Mouse (Mus musculus): ENCODE data around the gene Eps8l2. TPM values are rescaled to one million over a fixed set of nuclear protein-coding genes. Genes with fewer than 3 reads are reported as not detected.

Gene Eps8l2
- polyA plus RNA-seq, 1 experiment from 2014 or later: 2.2 TPM

GRCm38 (mm10) chr7:141387807-141388486, 49.3 kb downstream of the Eps8l2 start:
- WGBS: 58% methylated on average over 2 of the region's 2 CpGs

DNA sequence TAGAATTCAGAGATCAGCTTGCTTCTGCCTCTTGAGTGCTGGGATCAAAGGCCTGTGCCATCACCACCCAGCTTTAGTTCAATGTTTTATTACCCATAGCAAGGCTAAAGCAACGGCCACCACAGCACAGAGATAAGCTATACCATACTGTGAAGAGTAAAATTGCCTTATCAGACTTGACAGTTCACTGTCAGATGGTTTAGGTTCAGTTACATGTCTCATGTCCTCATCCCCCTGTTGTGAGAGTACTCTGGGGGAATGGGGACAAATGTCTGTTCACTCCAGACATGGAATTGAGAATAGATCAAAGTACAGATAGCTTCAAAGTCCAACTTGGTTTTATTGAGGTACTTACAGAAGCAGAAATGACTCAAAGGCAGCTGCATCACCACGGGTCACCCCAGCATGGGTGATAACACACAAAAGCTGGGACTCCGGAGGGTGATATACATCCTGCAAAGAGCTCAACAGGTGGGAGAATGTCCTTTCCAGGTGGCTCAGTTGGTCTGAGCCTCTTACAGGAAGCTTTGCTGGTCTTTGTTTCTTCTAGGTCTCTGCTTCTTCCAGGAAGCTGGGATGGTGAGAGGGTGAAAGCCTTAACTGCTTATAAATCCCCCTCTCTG, 49.9 kb downstream of the Eps8l2 start:
- Histone ChIP-seq H3K9ac (ENCODE audit: low read length) (no peak overlapping the region), H3K9me3 (ENCODE audit: control insufficient read depth, low read length) (no peaks in the 10 kb centered on the region), H3K36me3 (ENCODE audit: control insufficient read depth, insufficient read depth, low read length) (no peaks in the 10 kb centered on the region), H3K4me2 (ENCODE audit: low read depth) (no peak overlapping the region), H3K4me1 (ENCODE audit: control insufficient read depth, insufficient read depth, low read length) (peaks cover 12% of the 10 kb centered on the region), H3K27me3 (ENCODE audit: control insufficient read depth, insufficient read depth, low read length) (no peaks in the 10 kb centered on the region), H3K4me3 (ENCODE audit: low read depth, low read length) (no peak overlapping the region), H3K27ac (ENCODE audit: low read depth, low read length) (no peak overlapping the region)
- ATAC-seq (ENCODE audit: insufficient read depth, low FRiP score, low TSS enrichment) (no peak), DNase-seq (ENCODE audit: low spot score) (no peak)
- WGBS: 43% methylated on average over 3 of the region's 3 CpGs

More at GRCm38 (mm10) chr7:141387807-141388486, 49.3 kb downstream of the Eps8l2 start:
- H3K4me2 ChIP-seq (ENCODE audit: low read depth): no peak overlapping the region
- ATAC-seq (ENCODE audit: insufficient read depth, low FRiP score, low TSS enrichment) (no peak), DNase-seq (ENCODE audit: low spot score) (no peak)
- H3K36me3 ChIP-seq (ENCODE audit: control insufficient read depth, insufficient read depth, low read length): no peaks in the 10 kb centered on the region
- peaks cover 9% of the 10 kb centered on the region for H3K4me1 ChIP-seq (ENCODE audit: control insufficient read depth, insufficient read depth, low read length)
- H3K9me3 ChIP-seq (ENCODE audit: control insufficient read depth, low read length): no peaks in the 10 kb centered on the region
- H3K4me3 ChIP-seq (ENCODE audit: low read depth, low read length): no peak overlapping the region
- no peaks in the 10 kb centered on the region for H3K27me3 ChIP-seq (ENCODE audit: control insufficient read depth, insufficient read depth, low read length)
- no peak overlapping the region for H3K9ac ChIP-seq (ENCODE audit: low read length)
- no peak overlapping the region for H3K27ac ChIP-seq (ENCODE audit: low read depth, low read length)

DNA sequence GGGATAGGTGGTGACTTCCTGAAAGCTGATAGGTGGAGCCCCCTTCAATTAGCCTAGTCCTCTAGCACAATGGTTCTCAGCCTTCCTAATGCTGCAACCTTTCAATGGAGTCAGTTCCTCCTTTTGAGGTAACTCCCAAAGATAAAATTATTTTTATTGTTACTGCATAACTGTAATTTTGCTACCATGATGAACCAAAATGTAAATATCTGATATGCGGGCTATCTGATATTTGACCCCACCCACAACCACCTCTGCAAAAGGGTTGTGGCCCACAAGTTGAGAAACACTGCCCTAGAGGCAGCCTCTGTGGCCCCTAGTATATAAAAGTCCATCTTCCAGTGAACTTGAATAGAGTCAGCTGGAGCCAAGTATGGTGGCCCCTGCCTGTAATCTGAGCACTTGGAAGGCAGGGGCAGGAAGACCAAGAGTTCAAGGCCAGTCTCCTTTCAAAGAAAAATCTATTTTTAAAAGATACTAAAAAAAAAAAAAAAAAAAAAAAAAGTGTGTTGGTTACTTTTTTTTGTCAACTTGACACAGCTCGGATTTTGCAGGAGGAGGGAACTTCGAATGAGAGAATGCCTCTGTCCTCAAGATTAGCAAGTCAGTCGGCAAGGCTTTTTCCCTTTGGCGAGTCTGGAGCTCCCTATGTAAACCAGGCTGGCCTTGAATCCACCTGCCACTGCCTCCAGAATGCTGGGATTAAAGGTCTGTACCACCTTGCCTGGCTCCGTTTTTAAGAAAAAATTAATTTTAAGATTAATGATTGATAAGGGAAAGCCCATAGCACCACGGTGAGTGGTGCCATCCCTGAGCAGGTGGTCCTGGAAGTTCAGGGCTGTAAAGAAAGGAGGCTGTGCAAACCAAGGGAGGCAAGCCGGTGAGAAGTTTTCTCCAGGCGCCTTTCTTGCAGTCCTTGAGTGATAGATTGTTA, 51.9 kb downstream of the Eps8l2 start:
- Histone ChIP-seq H3K9ac (ENCODE audit: low read length) (no peak overlapping the region), H3K4me1 (ENCODE audit: control insufficient read depth, insufficient read depth, low read length) (peaks cover 12% of the 10 kb centered on the region), H3K27ac (ENCODE audit: low read depth, low read length) (no peak overlapping the region), H3K9me3 (ENCODE audit: control insufficient read depth, low read length) (no peaks in the 10 kb centered on the region), H3K4me3 (ENCODE audit: low read depth, low read length) (no peak overlapping the region), H3K27me3 (ENCODE audit: control insufficient read depth, insufficient read depth, low read length) (no peaks in the 10 kb centered on the region), H3K36me3 (ENCODE audit: control insufficient read depth, insufficient read depth, low read length) (no peaks in the 10 kb centered on the region), H3K4me2 (ENCODE audit: low read depth) (no peak overlapping the region)
- ATAC-seq (ENCODE audit: insufficient read depth, low FRiP score, low TSS enrichment) (no peak), DNase-seq (ENCODE audit: low spot score) (no peak)
- WGBS: 60% methylated on average over 9 of the region's 9 CpGs

- peak within 1 kb of the TSS; percentile 89 for H3K4me2 ChIP-seq (ENCODE audit: low read depth)
- peak within 1 kb of the TSS; percentile 75 for H3K9ac ChIP-seq (ENCODE audit: low read length)
- H3K4me1 ChIP-seq (ENCODE audit: control insufficient read depth, insufficient read depth, low read length): peaks cover 12% of the 10 kb centered on the region
- 2% methylated on average over 57 of the region's 57 CpGs for WGBS
- no peaks in the 10 kb centered on the region for H3K9me3 ChIP-seq (ENCODE audit: control insufficient read depth, low read length)
- no peaks in the 10 kb centered on the region for H3K36me3 ChIP-seq (ENCODE audit: control insufficient read depth, insufficient read depth, low read length)
- peak within 1 kb of the TSS; percentile 57; the same call in 1 of the 2 replicates for H3K27ac ChIP-seq (ENCODE audit: low read depth, low read length)
- H3K27me3 ChIP-seq (ENCODE audit: control insufficient read depth, insufficient read depth, low read length): no peaks in the 10 kb centered on the region
- peak; percentile 91 for ATAC-seq (ENCODE audit: insufficient read depth, low FRiP score, low TSS enrichment)
- H3K4me3 ChIP-seq (ENCODE audit: low read depth, low read length): peak within 1 kb of the TSS; percentile 56
- DNase-seq (ENCODE audit: low spot score): peak; percentile 96
Observed at GRCm38 (mm10) chr7:141391625-141392551, 53.2 kb downstream of the Eps8l2 start, which contains the start of gene Taldo1. Taldo1 (plus strand) TSS chr7:141392199.

GRCm38 (mm10) chr7:141392552-141393222, 54.0 kb downstream of the Eps8l2 start:
- no peaks in the 10 kb centered on the region; the same call in 1 of the 2 replicates for H3K36me3 ChIP-seq (ENCODE audit: control insufficient read depth, insufficient read depth, low read length)
- ATAC-seq (ENCODE audit: insufficient read depth, low FRiP score, low TSS enrichment): no peak; the same call in 1 of the 2 replicates
- WGBS: 34% methylated on average over 9 of the region's 9 CpGs

DNA sequence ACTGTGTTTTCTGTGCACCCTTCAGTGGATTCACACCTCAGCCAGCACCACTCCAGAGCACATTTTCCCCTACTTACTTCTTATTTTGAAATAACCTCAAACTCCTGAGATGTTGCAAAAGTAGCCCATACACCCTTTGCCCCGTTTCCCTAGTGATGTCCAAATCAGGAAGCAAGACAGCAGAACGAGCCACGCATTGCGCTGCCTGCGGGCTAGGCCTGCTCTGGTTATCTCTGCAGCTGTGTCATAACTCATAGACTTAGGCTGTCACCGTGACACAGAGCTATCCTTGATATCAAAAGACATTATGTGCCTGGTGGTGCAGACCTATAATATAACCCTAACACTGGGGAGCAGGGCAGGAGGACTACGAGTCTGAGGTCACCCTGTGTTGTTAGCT, 55.5 kb downstream of the Eps8l2 start:
- 91% methylated on average over 7 of the region's 7 CpGs for WGBS
- Histone ChIP-seq H3K9me3 (ENCODE audit: control insufficient read depth, low read length) (no peaks in the 10 kb centered on the region), H3K27me3 (ENCODE audit: control insufficient read depth, insufficient read depth, low read length) (no peaks in the 10 kb centered on the region), H3K4me3 (ENCODE audit: low read depth, low read length) (no peak overlapping the region), H3K4me1 (ENCODE audit: control insufficient read depth, insufficient read depth, low read length) (peaks cover 12% of the 10 kb centered on the region), H3K27ac (ENCODE audit: low read depth, low read length) (no peak overlapping the region), H3K36me3 (ENCODE audit: control insufficient read depth, insufficient read depth, low read length) (no peaks in the 10 kb centered on the region; the same call in 1 of the 2 replicates), H3K4me2 (ENCODE audit: low read depth) (no peak overlapping the region), H3K9ac (ENCODE audit: low read length) (no peak overlapping the region; the same call in 1 of the 2 replicates)
- no peak for ATAC-seq (ENCODE audit: insufficient read depth, low FRiP score, low TSS enrichment)
- no peak for DNase-seq (ENCODE audit: low spot score)

More at GRCm38 (mm10) chr7:141392552-141393222, 54.0 kb downstream of the Eps8l2 start:
- Histone ChIP-seq H3K9me3 (ENCODE audit: control insufficient read depth, low read length) (no peaks in the 10 kb centered on the region), H3K27me3 (ENCODE audit: control insufficient read depth, insufficient read depth, low read length) (no peaks in the 10 kb centered on the region), H3K9ac (ENCODE audit: low read length) (peak overlapping the region; percentile 49), H3K27ac (ENCODE audit: low read depth, low read length) (no peak overlapping the region; the same call in 1 of the 2 replicates), H3K4me1 (ENCODE audit: control insufficient read depth, insufficient read depth, low read length) (peaks cover 12% of the 10 kb centered on the region), H3K4me2 (ENCODE audit: low read depth) (peak overlapping the region; percentile 89), H3K4me3 (ENCODE audit: low read depth, low read length) (peak overlapping the region; percentile 56)
- DNase-seq (ENCODE audit: low spot score): no peak

- Histone ChIP-seq H3K4me3 (ENCODE audit: low read depth, low read length) (no peak overlapping the region), H3K4me1 (ENCODE audit: control insufficient read depth, insufficient read depth, low read length) (peaks cover 12% of the 10 kb centered on the region), H3K4me2 (ENCODE audit: low read depth) (no peak overlapping the region), H3K36me3 (ENCODE audit: control insufficient read depth, insufficient read depth, low read length) (no peaks in the 10 kb centered on the region; the same call in none of the 2 replicates), H3K27ac (ENCODE audit: low read depth, low read length) (no peak overlapping the region), H3K27me3 (ENCODE audit: control insufficient read depth, insufficient read depth, low read length) (no peaks in the 10 kb centered on the region), H3K9ac (ENCODE audit: low read length) (no peak overlapping the region), H3K9me3 (ENCODE audit: control insufficient read depth, low read length) (no peaks in the 10 kb centered on the region)
- no peak for ATAC-seq (ENCODE audit: insufficient read depth, low FRiP score, low TSS enrichment)
- peak; percentile 76 for DNase-seq (ENCODE audit: low spot score)
- 22% methylated on average over 6 of the region's 6 CpGs for WGBS
Observed at GRCm38 (mm10) chr7:141394771-141395170, 56.1 kb downstream of the Eps8l2 start.
